Mouse (Mus musculus): ENCODE results near the gene Leo1.

GRCm38 (mm10) chr9:75401593-75402504 lies 39.5 kb upstream of the Leo1 start:
- TF ChIP-seq CTCF (IDR thresholded peaks at IDR 0.05; ENCODE audit: control insufficient read depth, insufficient read depth, low read length), result no peak
- no peak for TF ChIP-seq POLR2A (IDR thresholded peaks at IDR 0.05; ENCODE audit: borderline replicate concordance, control insufficient read depth, low read depth, low read length)

Measured in bone marrow, adult 2 months (tissue).